Mouse (Mus musculus) lung, embryonic 15.5 days (tissue): ENCODE measurements around the gene Pctp. TPM values are rescaled to one million over a fixed set of nuclear protein-coding genes. Genes with fewer than 3 reads are reported as not detected.

ENCODE experiments used
- ATAC-seq: fragments of 200-750 bp; cut with Nextera tagmentation; 2 replicates; pipeline ENCODE4 v1.8.0; 2017; ENCODE audit warnings: moderate number of reproducible peaks, borderline replicate concordance; ENCODE audit not compliant: low FRiP score, low TSS enrichment; ENCODE audit errors: extremely low read depth
- H3K27ac ChIP-seq: fragments of 300-500 bp; sonication (generic); 2 replicates; pipeline ENCODE4 v1.5.1; 2015; ENCODE audit warnings: moderate library complexity, mild to moderate bottlenecking, inconsistent platforms
- H3K27me3 ChIP-seq: fragments of 300-500 bp; sonication (generic); 2 replicates; pipeline ENCODE4 v1.6.1; 2015; ENCODE audit warnings: inconsistent platforms
- H3K36me3 ChIP-seq: fragments of 300-500 bp; sonication (generic); 2 replicates; pipeline ENCODE4 v1.6.1; 2015; ENCODE audit warnings: inconsistent platforms
- H3K4me1 ChIP-seq: fragments of 300-500 bp; sonication (generic); 2 replicates; pipeline ENCODE4 v1.6.1; 2015; ENCODE audit warnings: inconsistent platforms
- H3K4me2 ChIP-seq: fragments of 300-500 bp; sonication (generic); 2 replicates; pipeline ENCODE4 v1.6.1; 2015; ENCODE audit warnings: inconsistent platforms, mild to moderate bottlenecking, moderate library complexity
- H3K4me3 ChIP-seq: fragments of 300-500 bp; sonication (generic); 2 replicates; pipeline ENCODE4 v1.5.1; 2015; ENCODE audit warnings: mild to moderate bottlenecking, inconsistent platforms
- H3K9ac ChIP-seq: fragments of 300-500 bp; sonication (generic); 2 replicates; pipeline ENCODE4 v1.6.1; 2015; ENCODE audit warnings: inconsistent platforms
- H3K9me3 ChIP-seq: fragments of 300-500 bp; sonication (generic); 2 replicates; pipeline ENCODE4 v1.6.1; 2016; ENCODE audit warnings: inconsistent platforms
- WGBS: fragments of 180-500 bp; shearing (Covaris S2); methylation state at CpG from one replicate; pipeline ENCODE4 v1.1.7; 2015; 5-methylcytosine and 5-hydroxymethylcytosine counted together
- polyA plus RNA-seq: library from polyadenylated mRNA; unstranded; fragments of >200 nt; fragmentation: Nextera tagmentation; extraction: Ambion mirVana; gene quantifications from 2 replicates; pipeline ENCODE4 v1.2.1, GENCODE M21; 2015

Pctp gene
- polyA plus RNA-seq, 1 experiment from 2014 or later, result 10.8 TPM

DNA sequence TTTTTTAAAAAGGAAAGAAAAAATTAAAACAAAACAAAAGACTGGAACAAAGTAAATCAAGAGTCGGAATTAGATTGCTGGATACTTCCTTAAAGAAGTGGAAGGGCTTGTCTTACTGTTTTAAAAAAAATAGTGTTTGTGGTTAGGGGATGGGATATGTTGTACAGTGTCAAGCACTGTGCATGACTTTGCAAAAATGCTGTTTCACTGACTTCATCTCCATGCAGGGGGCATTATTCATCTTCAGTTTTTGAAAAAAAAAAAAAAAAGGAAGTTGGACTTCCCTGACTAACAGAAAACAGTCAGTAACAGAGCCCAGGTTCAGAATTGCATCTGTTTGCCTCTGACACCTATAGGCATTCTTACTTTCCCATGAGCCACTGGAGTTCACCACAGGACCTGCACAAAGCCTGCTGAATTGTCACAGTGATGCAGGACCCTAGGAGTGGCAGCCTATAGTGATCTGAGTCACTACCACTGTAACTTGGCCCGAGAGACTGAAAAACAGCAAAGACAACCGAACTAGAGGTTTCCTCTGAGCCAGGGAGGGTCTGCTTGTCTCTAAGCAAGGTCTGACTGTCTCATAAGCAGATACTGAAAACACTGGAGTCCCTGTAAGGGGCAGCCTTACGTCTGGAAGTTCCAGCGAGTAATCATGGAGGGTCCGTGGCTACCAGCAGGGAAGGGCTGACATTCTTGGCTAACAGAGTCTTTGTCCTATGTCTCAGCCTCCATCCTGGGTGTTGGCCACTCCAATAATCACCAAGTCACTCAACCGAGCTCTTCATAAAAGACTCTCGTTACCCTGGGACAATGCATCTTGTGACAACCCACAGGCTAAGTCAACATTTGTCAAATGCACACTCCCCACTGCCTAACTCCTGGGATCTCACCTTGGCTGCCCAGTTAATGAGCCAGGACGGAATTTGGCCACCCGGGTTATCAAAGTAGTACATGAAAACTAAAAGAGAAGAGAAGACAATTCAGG, 17.2 kb downstream of the Pctp start:
- no peak overlapping the region for H3K27ac ChIP-seq
- no peaks in the 10 kb centered on the region for H3K36me3 ChIP-seq
- WGBS, result 58% methylated on average over 10 of the region's 10 CpGs
- H3K4me1 ChIP-seq, result no peaks in the 10 kb centered on the region
- ATAC-seq, result no peak
- H3K9ac ChIP-seq, result no peak overlapping the region
- no peaks in the 10 kb centered on the region for H3K9me3 ChIP-seq
- no peaks in the 10 kb centered on the region for H3K27me3 ChIP-seq
- H3K4me2 ChIP-seq, result no peak overlapping the region
- H3K4me3 ChIP-seq, result no peak overlapping the region

DNA sequence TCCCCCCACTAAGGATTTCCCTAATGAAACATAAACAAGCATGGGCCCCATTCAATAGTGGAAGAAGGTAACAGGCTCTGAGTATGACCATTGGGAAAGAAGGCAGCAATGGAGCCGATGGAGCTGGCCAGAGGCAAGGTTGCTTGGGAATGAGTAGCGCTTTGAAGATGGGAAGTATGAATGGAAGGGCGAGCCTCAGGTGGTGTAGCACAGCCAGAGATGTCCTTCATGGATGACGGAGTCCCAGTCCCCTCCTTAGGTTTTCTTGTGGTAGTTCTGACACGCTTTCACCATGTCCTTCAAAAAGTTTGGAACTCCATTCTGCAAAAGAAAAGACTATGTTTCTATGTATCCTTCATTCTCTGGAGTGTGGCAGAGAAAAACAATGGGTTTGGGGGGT, 18.3 kb downstream of the Pctp start:
- WGBS, result 94% methylated on average over 5 of the region's 5 CpGs
- no peaks in the 10 kb centered on the region for H3K4me1 ChIP-seq
- H3K4me2 ChIP-seq, result no peak overlapping the region
- H3K9me3 ChIP-seq, result no peaks in the 10 kb centered on the region
- no peak for ATAC-seq
- H3K27me3 ChIP-seq, result no peaks in the 10 kb centered on the region
- H3K9ac ChIP-seq, result no peak overlapping the region
- no peak overlapping the region for H3K4me3 ChIP-seq
- H3K36me3 ChIP-seq, result no peaks in the 10 kb centered on the region
- H3K27ac ChIP-seq, result no peak overlapping the region

DNA sequence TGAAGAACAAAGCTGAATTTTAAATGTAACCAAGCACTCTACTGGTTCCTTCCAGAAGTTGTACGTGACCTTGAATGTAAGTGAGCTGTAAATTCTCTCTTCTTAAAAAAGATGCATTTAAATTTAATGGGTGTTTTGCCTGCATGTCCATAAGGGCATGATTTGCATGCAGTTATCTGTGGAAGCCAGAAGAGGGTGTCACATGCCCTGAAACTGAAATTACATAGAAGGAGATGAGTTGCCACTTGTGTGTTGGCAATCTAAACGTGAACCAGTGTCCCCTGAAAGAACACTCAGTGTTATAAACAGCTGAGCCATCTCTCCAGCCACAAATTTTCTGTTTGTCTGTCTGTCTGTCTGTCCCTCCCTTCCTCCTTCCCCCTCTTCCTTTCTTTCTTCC, 19.8 kb downstream of the Pctp start:
- no peak for ATAC-seq
- Histone ChIP-seq H3K27me3 (no peaks in the 10 kb centered on the region), H3K9me3 (no peaks in the 10 kb centered on the region), H3K4me2 (no peak overlapping the region), H3K36me3 (no peaks in the 10 kb centered on the region), H3K27ac (no peak overlapping the region), H3K4me1 (peaks cover 13% of the 10 kb centered on the region), H3K4me3 (no peak overlapping the region), H3K9ac (no peak overlapping the region)
- 63% methylated on average over 2 of the region's 2 CpGs for WGBS

DNA sequence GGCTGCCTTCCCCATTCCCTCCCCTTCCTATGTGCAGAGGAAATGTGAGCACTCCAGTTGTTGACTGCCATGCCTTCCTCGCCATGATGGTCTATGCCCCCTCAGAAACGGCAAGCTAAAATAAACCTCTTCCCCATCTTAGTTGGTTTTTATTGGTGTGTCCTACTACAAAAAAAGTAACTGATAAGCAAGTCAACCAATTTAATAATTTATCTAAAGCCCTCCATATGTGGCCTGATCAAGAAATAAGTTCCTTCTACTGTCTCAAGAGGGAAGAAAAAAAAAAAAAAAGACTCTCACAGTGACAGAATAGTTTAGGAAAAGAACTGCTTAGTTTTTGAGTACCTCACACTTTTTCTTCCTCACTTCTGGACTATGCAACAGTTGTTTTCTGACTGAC, 22.6 kb downstream of the Pctp start:
- Histone ChIP-seq H3K9me3 (no peaks in the 10 kb centered on the region), H3K27ac (no peak overlapping the region), H3K27me3 (no peaks in the 10 kb centered on the region), H3K4me1 (peaks cover 18% of the 10 kb centered on the region), H3K4me2 (no peak overlapping the region), H3K4me3 (no peak overlapping the region), H3K9ac (no peak overlapping the region), H3K36me3 (no peaks in the 10 kb centered on the region)
- 91% methylated on average over 2 of the region's 2 CpGs for WGBS
- ATAC-seq, result no peak

DNA sequence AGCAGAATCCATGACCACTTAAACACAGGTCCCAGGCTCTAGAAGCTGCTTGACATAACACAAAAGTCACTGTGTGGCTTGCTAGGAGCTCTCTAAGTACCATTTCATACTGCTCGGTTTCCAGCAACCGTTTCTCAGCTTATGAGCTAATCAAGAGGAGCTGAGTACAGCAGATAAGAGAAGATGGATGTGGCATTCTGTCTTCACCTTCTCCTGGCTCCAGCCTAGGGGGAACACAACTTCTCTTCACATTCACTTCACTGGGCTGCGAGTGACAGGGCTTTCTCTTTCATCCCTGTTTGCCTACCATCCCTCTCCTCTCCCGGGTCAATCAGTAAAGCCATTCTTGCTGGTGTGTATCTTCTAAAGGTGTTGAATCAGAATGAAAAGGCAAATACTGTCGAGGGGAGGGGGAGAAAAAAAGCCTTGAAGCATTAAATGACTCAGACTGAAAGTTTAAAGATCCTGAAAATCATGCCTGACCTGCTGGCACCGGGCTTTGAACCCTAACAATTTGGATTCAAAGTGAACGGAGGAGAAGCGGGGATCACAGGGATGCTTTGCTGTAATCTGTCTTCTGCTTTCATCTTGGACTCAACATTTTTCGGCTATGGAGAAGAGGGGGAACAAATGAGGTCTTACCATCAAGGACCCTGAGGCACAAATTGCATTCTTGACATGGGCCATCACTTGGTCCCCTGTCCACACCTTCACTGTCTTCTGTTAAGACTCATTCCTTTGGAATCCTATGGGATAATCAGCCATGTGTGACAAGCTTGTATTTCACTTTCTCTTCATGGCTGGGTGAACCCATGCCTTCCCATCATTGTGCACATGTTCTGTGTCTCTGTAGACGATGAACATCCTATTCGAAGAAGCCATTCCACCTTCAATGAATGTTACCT, 23.5 kb downstream of the Pctp start:
- no peak overlapping the region for H3K9ac ChIP-seq
- no peaks in the 10 kb centered on the region for H3K36me3 ChIP-seq
- H3K4me2 ChIP-seq, result peak overlapping the region; percentile 26
- 32% methylated on average over 11 of the region's 11 CpGs for WGBS
- H3K27ac ChIP-seq, result peak overlapping the region; percentile 65
- H3K4me1 ChIP-seq, result peaks cover 18% of the 10 kb centered on the region
- no peak overlapping the region for H3K4me3 ChIP-seq
- H3K27me3 ChIP-seq, result no peaks in the 10 kb centered on the region
- no peak for ATAC-seq
- H3K9me3 ChIP-seq, result no peaks in the 10 kb centered on the region

DNA sequence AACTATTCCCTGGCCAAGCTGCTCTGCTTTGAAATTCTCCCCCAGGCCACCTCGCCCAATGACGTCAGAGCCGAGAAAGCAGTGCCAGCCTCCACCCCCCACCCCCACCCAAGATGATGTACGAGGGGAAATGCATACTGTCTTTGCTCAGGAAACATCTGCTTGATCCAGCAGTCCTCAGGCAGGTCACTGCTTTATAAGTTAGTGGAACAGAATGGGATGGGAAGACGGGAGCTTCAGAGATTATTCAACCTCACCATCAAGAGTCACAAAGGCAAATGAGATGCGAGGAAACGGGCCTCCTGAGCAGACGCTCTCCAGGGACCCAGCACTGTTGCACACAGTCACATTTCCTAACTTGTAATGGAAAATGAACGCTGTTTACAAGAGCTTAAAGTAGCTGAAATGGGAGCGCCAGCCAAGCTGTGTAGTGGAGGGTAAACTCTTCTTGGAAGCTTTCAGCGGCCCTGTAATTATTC, 24.3 kb downstream of the Pctp start:
- ATAC-seq, result peak; percentile 62; the same call in 1 of the 2 replicates
- WGBS, result 8% methylated on average over 11 of the region's 11 CpGs
- Histone ChIP-seq H3K27me3 (no peaks in the 10 kb centered on the region), H3K4me2 (peak overlapping the region; percentile 26), H3K36me3 (no peaks in the 10 kb centered on the region), H3K9me3 (no peaks in the 10 kb centered on the region), H3K4me3 (no peak overlapping the region), H3K9ac (no peak overlapping the region), H3K4me1 (peaks cover 18% of the 10 kb centered on the region), H3K27ac (peak overlapping the region; percentile 65)

DNA sequence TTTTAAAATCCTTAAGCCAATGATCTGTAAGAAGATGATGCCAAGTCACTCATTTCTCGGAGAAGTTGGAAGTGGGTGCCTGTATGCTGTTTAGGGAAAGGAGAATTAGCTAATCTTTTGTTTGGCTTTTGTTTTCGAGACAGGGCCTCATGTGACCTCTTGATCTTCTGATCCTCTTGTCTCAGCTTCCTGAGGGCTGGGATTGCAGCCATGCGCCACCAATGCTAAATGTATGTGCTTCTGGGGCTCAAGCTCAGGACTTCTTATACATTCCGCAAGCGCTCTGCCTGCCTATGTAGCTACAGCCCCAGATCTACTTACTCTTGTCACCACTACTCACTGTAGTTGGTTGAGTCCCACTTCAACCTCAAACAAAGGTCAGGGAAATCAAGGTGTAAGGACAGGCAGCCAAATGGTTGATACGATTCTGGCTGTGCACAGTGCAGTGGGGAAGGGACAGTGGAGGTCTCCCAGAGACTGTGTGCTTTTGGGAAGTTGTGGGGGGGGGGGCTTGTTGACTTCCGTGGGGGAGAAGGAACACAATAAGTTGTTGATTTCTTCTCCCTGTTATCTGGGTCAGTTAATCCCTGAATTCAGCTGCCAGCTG, 24.8 kb downstream of the Pctp start:
- no peaks in the 10 kb centered on the region for H3K9me3 ChIP-seq
- ATAC-seq, result no peak
- H3K36me3 ChIP-seq, result no peaks in the 10 kb centered on the region
- peak overlapping the region; percentile 26; the same call in 1 of the 2 replicates for H3K4me2 ChIP-seq
- 42% methylated on average over 7 of the region's 7 CpGs for WGBS
- no peak overlapping the region for H3K4me3 ChIP-seq
- H3K27ac ChIP-seq, result peak overlapping the region; percentile 65; the same call in 1 of the 2 replicates
- peaks cover 18% of the 10 kb centered on the region for H3K4me1 ChIP-seq
- no peak overlapping the region for H3K9ac ChIP-seq
- H3K27me3 ChIP-seq, result no peaks in the 10 kb centered on the region

DNA sequence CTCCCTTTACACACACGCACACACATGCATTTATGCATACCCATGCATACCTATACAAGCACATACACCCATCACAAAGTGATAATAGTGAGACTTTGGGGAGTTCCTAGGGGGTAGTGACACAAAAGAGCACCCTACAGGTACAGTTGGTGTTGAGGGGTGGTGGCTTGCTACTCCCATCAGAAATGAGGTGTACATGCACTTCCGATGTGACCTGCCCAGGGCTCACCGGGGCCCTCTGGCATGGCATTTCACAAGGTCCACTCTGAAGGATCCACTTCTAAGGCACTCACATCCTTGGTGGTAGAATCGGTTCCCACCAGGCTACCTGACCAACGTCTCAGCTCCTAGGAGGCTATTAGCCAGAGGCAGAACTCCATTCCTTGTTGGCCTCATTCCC, 26.3 kb downstream of the Pctp start:
- no peaks in the 10 kb centered on the region for H3K36me3 ChIP-seq
- H3K27me3 ChIP-seq, result no peaks in the 10 kb centered on the region
- H3K4me1 ChIP-seq, result peaks cover 18% of the 10 kb centered on the region
- no peaks in the 10 kb centered on the region for H3K9me3 ChIP-seq
- WGBS, result 92% methylated on average over 5 of the region's 5 CpGs
- no peak for ATAC-seq
- H3K27ac ChIP-seq, result no peak overlapping the region
- H3K9ac ChIP-seq, result no peak overlapping the region
- no peak overlapping the region for H3K4me3 ChIP-seq
- no peak overlapping the region for H3K4me2 ChIP-seq

DNA sequence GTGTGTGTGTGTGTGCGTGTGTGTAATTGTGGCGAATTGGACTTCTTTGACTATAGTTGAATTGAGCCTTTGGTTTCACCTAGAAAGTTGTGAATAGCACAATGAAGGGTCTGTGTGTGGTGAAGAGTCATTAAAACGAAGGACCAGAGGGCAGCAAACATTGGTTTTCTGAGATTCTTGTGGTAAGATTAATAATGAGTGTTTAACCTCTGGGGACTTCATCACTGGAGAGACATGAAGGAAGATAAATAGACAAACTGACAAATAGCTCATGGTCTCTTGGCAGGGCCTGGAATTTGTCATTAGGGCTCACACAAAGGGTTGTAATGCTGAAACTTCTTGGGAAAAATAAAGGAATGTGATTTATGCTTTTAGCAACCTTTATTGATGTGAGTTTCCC, 31.4 kb downstream of the Pctp start:
- no peaks in the 10 kb centered on the region for H3K9me3 ChIP-seq
- no peak overlapping the region for H3K4me3 ChIP-seq
- no peaks in the 10 kb centered on the region for H3K4me1 ChIP-seq
- no peak for ATAC-seq
- H3K36me3 ChIP-seq, result no peaks in the 10 kb centered on the region
- H3K9ac ChIP-seq, result no peak overlapping the region
- no peak overlapping the region for H3K27ac ChIP-seq
- WGBS, result 35% methylated on average over 3 of the region's 3 CpGs
- no peak overlapping the region for H3K4me2 ChIP-seq
- no peaks in the 10 kb centered on the region for H3K27me3 ChIP-seq

DNA sequence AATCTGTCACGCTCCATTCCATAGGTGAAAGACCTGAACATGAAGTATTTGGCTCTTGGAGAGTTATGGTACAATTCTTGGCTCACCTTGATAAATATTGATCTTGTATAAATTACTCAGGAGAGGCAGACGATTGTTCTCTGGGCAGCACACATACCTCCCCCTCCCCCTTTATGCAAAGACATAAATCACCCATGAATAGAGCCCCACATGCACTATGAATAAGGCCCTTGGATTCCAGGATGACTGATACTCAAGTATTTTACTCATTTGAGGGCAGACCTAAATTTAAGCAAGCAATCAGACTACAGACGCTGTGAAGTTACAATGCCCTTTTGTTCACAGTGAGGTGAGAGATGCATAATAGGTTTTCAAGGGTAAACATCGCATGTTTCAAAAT, 32.0 kb downstream of the Pctp start:
- Histone ChIP-seq H3K27ac (no peak overlapping the region), H3K9ac (no peak overlapping the region), H3K4me1 (no peaks in the 10 kb centered on the region), H3K4me2 (no peak overlapping the region), H3K36me3 (no peaks in the 10 kb centered on the region), H3K4me3 (no peak overlapping the region), H3K9me3 (no peaks in the 10 kb centered on the region), H3K27me3 (no peaks in the 10 kb centered on the region)
- WGBS, result 32% methylated on average over 4 of the region's 4 CpGs
- no peak for ATAC-seq

DNA sequence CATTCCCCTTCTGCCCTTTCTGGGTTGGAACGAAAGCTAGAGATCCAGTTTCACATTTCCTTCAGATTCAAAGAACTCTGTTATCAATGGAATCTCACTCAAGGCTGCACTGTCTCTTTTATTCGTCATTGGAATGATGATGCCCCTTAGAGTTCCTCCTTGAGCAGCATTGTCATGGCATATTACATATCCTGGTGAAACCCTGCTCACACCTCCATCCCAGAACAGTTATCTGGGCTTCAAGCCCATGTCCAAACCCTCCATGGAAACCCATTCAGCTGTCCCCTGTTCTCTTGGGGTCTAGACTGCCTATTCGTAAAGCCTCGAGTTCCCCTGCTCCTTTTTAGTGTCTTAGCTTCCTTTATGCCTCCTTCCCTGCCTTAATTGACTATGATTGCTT, 33.6 kb downstream of the Pctp start:
- Histone ChIP-seq H3K4me1 (no peaks in the 10 kb centered on the region), H3K9ac (no peak overlapping the region), H3K4me2 (no peak overlapping the region), H3K27ac (no peak overlapping the region), H3K27me3 (no peaks in the 10 kb centered on the region), H3K4me3 (no peak overlapping the region), H3K9me3 (no peaks in the 10 kb centered on the region), H3K36me3 (no peaks in the 10 kb centered on the region)
- no peak for ATAC-seq
- 60% methylated on average over 4 of the region's 4 CpGs for WGBS
